Mouse (Mus musculus): ENCODE results near the gene Zswim9. TPM values are rescaled to one million over a fixed set of nuclear protein-coding genes. Genes with fewer than 3 reads are reported as not detected.
"Not testable (repeated sequence)": the region's sequence is repeated elsewhere in the genome, so short reads cannot be mapped to it uniquely, and the experiment has no call there.

Zswim9 gene
- total RNA-seq, 2 experiments from 2014 or later: 12.6 to 14.5 TPM

DNA sequence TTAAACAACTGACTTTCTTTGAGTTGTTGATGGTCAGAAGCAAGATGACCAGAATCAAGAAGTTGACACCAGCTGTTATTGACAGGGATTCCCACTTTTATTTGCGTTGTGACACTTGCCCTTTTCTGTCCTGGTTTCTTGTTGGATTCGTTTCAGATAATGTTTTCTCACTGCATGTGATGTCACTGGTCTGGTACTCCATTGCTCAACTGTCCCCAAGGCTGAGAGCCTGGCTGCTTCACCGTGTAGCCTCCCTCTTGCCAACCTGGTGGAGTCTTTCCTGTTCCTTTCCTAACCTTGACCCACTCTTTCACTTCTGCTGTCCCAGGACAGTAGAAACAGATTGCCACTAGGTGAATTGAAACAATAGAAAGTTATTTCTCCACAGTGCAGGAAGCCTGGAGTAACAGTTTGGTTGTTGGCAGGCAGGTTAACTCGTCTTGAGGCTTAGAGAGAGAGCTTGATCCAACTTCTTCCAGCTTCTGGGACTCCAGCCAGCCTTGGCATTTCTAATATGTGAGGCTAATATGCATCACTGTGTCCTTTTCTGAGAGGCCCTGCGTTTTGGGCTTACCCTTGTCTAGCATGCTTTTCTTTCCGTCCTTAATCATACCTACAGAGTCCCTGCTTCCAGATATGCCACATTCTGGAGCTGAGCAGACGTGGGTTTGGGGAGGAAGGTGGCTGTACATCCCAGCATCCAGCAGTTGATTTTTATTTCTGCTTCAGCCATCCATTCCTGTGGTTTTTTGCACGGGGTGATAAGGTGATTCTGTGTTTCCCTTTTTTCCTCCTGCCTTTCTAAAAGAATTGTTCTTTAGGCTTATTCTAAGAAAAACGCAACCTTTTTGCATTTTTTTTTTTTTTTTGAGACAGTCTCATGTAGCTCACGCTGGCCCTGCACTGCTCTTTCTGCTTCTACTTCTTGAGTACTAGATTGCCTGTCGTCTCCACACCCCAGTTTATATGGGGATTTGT lies 15.6 kb upstream of the Zswim9 start:
- Histone ChIP-seq H3K4me3 (no peak overlapping the region), H3K27ac (peak overlapping the region; percentile 35; the same call in 1 of the 2 replicates)
- intact Hi-C loops (cut with DNase I): no loop called here
- no peak for TF ChIP-seq CTCF (IDR thresholded peaks at IDR 0.05)
- peak; percentile 53 for DNase-seq

- no peak for DNase-seq
- TF ChIP-seq CTCF (IDR thresholded peaks at IDR 0.05): no peak
- Histone ChIP-seq H3K4me3 (no peak overlapping the region), H3K27ac (no peak overlapping the region)
- intact Hi-C loops (cut with DNase I): no loop called here
Measured at GRCm38 (mm10) chr7:13291370-13291769, 12.8 kb upstream of the Zswim9 start.

DNA sequence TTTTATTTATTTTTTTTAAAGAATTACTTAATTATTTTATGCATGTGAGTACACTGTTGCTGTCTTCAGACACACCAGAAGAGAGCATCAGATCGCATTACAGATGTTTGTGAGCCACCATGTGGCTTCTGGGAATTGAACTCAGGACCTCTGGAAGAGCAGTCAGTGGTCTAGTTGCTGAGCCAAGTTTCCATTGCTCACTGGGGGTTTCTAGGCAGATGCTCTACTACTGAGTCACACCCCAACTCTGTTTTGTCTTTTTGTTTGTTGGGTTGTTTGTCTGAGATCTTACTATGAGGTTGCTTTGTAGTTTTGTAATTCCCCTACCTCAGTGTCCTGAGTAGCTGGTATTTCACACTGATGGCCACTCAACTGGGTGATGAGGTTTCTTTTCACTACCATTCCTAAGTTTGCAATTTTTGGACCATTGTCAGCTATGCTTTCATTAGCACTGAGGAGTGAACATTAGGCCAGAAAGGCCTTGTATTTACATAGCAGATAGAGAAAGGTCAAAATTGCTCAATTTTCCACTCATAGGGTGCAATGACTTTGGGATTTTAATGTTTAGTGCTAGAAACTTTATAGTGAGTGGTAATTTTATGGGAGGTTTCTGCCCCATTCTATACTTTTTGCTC lies 11.6 kb upstream of the Zswim9 start:
- H3K4me3 ChIP-seq: no peak overlapping the region
- intact Hi-C loops (cut with DNase I): no loop called here
- DNase-seq: no peak
- no peak overlapping the region for H3K27ac ChIP-seq
- no peak for TF ChIP-seq CTCF (IDR thresholded peaks at IDR 0.05)

DNA sequence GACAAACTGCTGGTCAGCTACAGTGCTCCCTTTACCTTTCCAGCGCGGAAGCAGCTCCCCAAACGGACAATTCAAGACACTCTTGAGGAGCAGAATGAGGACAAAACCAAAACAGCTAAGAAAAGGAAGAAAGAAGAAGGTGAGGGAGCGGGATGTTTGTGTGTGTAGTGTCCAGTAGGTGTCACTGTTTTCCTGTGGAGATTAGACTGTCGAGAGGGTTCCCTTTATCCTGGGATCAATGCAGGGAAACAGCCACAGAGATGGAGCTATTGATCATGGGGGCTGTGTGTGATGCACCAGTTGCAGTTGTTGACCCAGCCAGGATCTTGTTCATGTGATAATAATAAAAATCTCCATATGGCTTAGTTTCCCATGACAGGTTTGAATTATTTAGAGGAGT lies 10.1 kb upstream of the Zswim9 start:
- intact Hi-C loops (cut with DNase I): loop anchor here (2.0 to 10.0 kb wide), 3 partner anchors 56 to 1029 kb away; no protein-coding TSS in a partner anchor
- H3K4me3 ChIP-seq: no peak overlapping the region
- no peak overlapping the region for H3K27ac ChIP-seq
- no peak for DNase-seq
- peak; percentile 69 for TF ChIP-seq CTCF (IDR thresholded peaks at IDR 0.05)

- not testable (repeated sequence) for DNase-seq
- intact Hi-C loops (cut with DNase I): loop anchor here (5.0 to 10.0 kb wide), 2 partner anchors 227 to 374 kb away; partner anchors contain the start of gene Mzf1
- peak overlapping the region; percentile 98; the same call in 1 of the 2 replicates for H3K27ac ChIP-seq
Measured at GRCm38 (mm10) chr7:13278957-13279356, 436 bp upstream of the Zswim9 start.

GRCm38 (mm10) chr7:13277833-13278232 lies 688 bp downstream of the Zswim9 start:
- no peak for TF ChIP-seq CTCF (IDR thresholded peaks at IDR 0.05)
- Histone ChIP-seq H3K27ac (peak overlapping the region; percentile 98), H3K4me3 (peak overlapping the region; percentile 75)
- DNase-seq: no peak
- intact Hi-C loops (cut with DNase I): loop anchor here (5.0 to 10.0 kb wide), 2 partner anchors 226 to 373 kb away; partner anchors contain the start of gene Mzf1

More at GRCm38 (mm10) chr7:13278957-13279356, 436 bp upstream of the Zswim9 start:
- peak overlapping the region; percentile 75 for H3K4me3 ChIP-seq

- no peak for DNase-seq
- Histone ChIP-seq H3K27ac (peak within 1 kb of the TSS; percentile 98), H3K4me3 (peak within 1 kb of the TSS; percentile 75)
- no peak for TF ChIP-seq CTCF (IDR thresholded peaks at IDR 0.05)
- intact Hi-C loops (cut with DNase I): loop anchor here (5.0 to 10.0 kb wide), 2 partner anchors 225 to 372 kb away; partner anchors contain the start of gene Mzf1
Measured at GRCm38 (mm10) chr7:13277081-13277480, 1.4 kb downstream of the Zswim9 start, which contains the start of gene Lig1. Gene Lig1, plus strand, starts transcription at chr7:13277283.

DNA sequence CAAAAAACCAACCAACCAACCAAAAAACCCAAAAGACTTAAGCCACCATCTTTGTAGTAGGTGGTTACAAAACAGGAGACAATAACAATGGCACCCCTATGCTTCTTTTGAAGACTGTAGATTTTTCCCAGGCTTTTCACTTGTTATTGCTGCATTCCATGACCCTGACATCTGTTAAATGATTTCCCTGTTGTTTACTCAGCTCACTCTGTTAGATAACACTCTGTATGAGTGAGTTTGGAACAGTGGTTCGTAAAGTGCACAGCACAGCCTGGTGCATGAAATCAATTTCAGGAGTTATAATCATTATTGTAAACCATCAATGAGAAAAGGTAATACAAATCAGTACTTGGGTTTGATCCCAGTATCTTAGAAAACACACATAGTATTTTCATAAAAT lies 6.8 kb downstream of the Zswim9 start:
- no peak for TF ChIP-seq CTCF (IDR thresholded peaks at IDR 0.05)
- no peak overlapping the region for H3K27ac ChIP-seq
- intact Hi-C loops (cut with DNase I): loop anchor here (10.0 kb wide), 1 partner anchor 367 kb away; no protein-coding TSS in a partner anchor

GRCm38 (mm10) chr7:13269394-13269793 lies 9.1 kb downstream of the Zswim9 start:
- Histone ChIP-seq H3K4me3 (no peak overlapping the region), H3K27ac (no peak overlapping the region)
- intact Hi-C loops (cut with DNase I): no loop called here
- DNase-seq: no peak
- TF ChIP-seq CTCF (IDR thresholded peaks at IDR 0.05): no peak

More for the DNA sequence above, 6.8 kb downstream of the Zswim9 start:
- no peak overlapping the region for H3K4me3 ChIP-seq
- DNase-seq: no peak

- Histone ChIP-seq H3K27ac (no peak overlapping the region), H3K4me3 (no peak overlapping the region)
- no peak for DNase-seq
- TF ChIP-seq CTCF (IDR thresholded peaks at IDR 0.05): no peak
- intact Hi-C loops (cut with DNase I): no loop called here
Measured at GRCm38 (mm10) chr7:13268749-13269260, 9.7 kb downstream of the Zswim9 start.

DNA sequence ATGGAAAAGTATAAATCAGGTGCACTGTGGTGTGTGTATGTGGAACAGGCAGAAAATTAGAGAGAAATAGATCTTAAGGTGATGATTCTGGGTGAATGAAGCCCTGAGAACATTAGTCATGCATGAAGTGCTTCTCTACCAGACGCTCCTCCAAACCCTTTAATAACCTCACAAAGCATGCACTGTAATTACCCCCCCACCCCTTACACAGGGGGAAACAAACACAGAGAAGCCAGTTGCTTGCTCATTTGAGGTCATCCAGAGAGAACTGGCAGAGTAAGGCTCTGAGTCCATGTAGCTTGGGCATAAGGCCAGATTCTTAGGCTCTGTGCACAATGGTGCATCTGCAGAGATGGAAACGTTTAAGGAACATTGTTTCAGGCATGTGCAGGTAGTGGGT lies 14.1 kb downstream of the Zswim9 start:
- no peak overlapping the region for H3K4me3 ChIP-seq
- TF ChIP-seq CTCF (IDR thresholded peaks at IDR 0.05): no peak
- intact Hi-C loops (cut with DNase I): no loop called here
- H3K27ac ChIP-seq: no peak overlapping the region
- no peak for DNase-seq

DNA sequence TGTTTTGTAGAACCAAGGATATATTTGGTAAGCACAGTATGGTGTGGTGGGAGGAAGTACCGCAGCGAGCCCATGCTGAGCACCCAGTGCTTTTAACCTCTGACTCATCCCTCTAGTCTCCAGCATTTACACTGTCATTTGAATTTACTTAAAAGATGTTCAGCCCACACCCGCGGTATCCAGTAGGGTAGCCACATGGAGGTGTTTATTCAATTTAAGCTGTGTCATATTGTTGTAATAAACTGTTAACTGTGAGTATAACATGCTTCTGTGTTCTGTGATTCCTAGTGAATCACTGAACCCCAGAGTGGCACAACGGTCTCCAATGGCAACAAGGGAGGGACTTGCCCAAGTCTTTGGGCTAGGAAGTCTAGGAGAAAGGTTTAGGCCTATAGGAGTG lies 14.7 kb downstream of the Zswim9 start:
- TF ChIP-seq CTCF (IDR thresholded peaks at IDR 0.05): no peak
- H3K27ac ChIP-seq: no peak overlapping the region
- intact Hi-C loops (cut with DNase I): no loop called here
- H3K4me3 ChIP-seq: no peak overlapping the region
- DNase-seq: no peak
